Mouse (Mus musculus) embryo, embryonic 11 days (tissue): Measurements from ENCODE around the gene Tff3.

Source experiments
- DNase-seq: peaks from one replicate; pipeline ENCODE4 v3.0.0-alpha.2; 2015

Tff3 gene

GRCm38 (mm10) chr17:31119429-31119828 lies 10.0 kb downstream of the Tff3 start:
- DNase-seq, result peak; percentile 83

GRCm38 (mm10) chr17:31117946-31118345 lies 11.5 kb downstream of the Tff3 start:
- DNase-seq, result no peak

- DNase-seq, result no peak
These were observed 13.4 kb downstream of the Tff3 start for GRCm38 (mm10) chr17:31116063-31116462.

GRCm38 (mm10) chr17:31113191-31113856 lies 16.1 kb downstream of the Tff3 start:
- peak; percentile 57 for DNase-seq

- DNase-seq, result no peak
These were observed 21.1 kb downstream of the Tff3 start for GRCm38 (mm10) chr17:31108388-31108787.

GRCm38 (mm10) chr17:31103823-31104222 lies 25.6 kb downstream of the Tff3 start:
- no peak for DNase-seq

GRCm38 (mm10) chr17:31103007-31103570 lies 26.4 kb downstream of the Tff3 start:
- DNase-seq, result no peak

GRCm38 (mm10) chr17:31098788-31099187 lies 30.7 kb downstream of the Tff3 start:
- no peak for DNase-seq

- DNase-seq, result no peak
These were observed 32.6 kb downstream of the Tff3 start for GRCm38 (mm10) chr17:31096893-31097292.

- no peak for DNase-seq
These were observed 33.9 kb downstream of the Tff3 start for GRCm38 (mm10) chr17:31095570-31095969.

GRCm38 (mm10) chr17:31094781-31095180 lies 34.7 kb downstream of the Tff3 start:
- no peak for DNase-seq

GRCm38 (mm10) chr17:31091023-31091735 lies 38.3 kb downstream of the Tff3 start:
- DNase-seq, result no peak

GRCm38 (mm10) chr17:31089848-31090247 lies 39.6 kb downstream of the Tff3 start:
- DNase-seq, result no peak

- no peak for DNase-seq
These were observed 40.7 kb downstream of the Tff3 start for GRCm38 (mm10) chr17:31088711-31089110.

- DNase-seq, result no peak
These were observed 43.2 kb downstream of the Tff3 start for GRCm38 (mm10) chr17:31086196-31086595.

GRCm38 (mm10) chr17:31085519-31085918 lies 43.9 kb downstream of the Tff3 start:
- no peak for DNase-seq

- DNase-seq, result no peak
These were observed 47.0 kb downstream of the Tff3 start for GRCm38 (mm10) chr17:31082296-31083078.

GRCm38 (mm10) chr17:31079078-31079840 lies 50.2 kb downstream of the Tff3 start:
- DNase-seq, result no peak

GRCm38 (mm10) chr17:31078581-31078980 lies 50.9 kb downstream of the Tff3 start:
- DNase-seq, result no peak

GRCm38 (mm10) chr17:31077561-31077960 lies 51.9 kb downstream of the Tff3 start:
- no peak for DNase-seq

GRCm38 (mm10) chr17:31075471-31075870 lies 54.0 kb downstream of the Tff3 start:
- DNase-seq, result no peak
